Mouse (Mus musculus): ENCODE measurements around the gene Yod1. TPM values are rescaled to one million over a fixed set of nuclear protein-coding genes. Genes with fewer than 3 reads are reported as not detected.

Gene Yod1
- total RNA-seq (2021) = 8.7 and 9.9 TPM in 2 replicates
- long read RNA-seq, full-length matches to known transcripts = 3 of 8 reads
- long read RNA-seq, partial matches to known transcripts = 0 of 8 reads
- long read RNA-seq, other reads (novel, unspliced or antisense) = 5 of 8 reads

- peak; percentile 93 for DNase-seq
Observed at GRCm38 (mm10) chr1:130717291-130717871, at the start of gene Yod1. Gene Yod1 (plus strand): TSS chr1:130717327.

GRCm38 (mm10) chr1:130678551-130678950 is 38.6 kb upstream of the Yod1 start:
- DNase-seq = no peak

- no peak for DNase-seq
Observed at GRCm38 (mm10) chr1:130681075-130681474, 36.1 kb upstream of the Yod1 start.

GRCm38 (mm10) chr1:130681656-130682413 is 35.3 kb upstream of the Yod1 start:
- no peak for DNase-seq

- no peak for DNase-seq
Observed at GRCm38 (mm10) chr1:130683905-130684304, 33.2 kb upstream of the Yod1 start.

GRCm38 (mm10) chr1:130698601-130699000 is 18.5 kb upstream of the Yod1 start:
- no peak for DNase-seq

GRCm38 (mm10) chr1:130699937-130700633 is 17.0 kb upstream of the Yod1 start:
- peak; percentile 34 for DNase-seq

- DNase-seq = no peak
Observed at GRCm38 (mm10) chr1:130701976-130702375, 15.2 kb upstream of the Yod1 start.

GRCm38 (mm10) chr1:130703613-130704012 is 13.5 kb upstream of the Yod1 start:
- DNase-seq = no peak

- DNase-seq = no peak
Observed at GRCm38 (mm10) chr1:130710283-130711080, 6.6 kb upstream of the Yod1 start.

- no peak for DNase-seq
Observed at GRCm38 (mm10) chr1:130714046-130714445, 3.1 kb upstream of the Yod1 start.

GRCm38 (mm10) chr1:130715561-130716217 is 1.4 kb upstream of the Yod1 start, which contains the start of gene Gm29427:
Gene Gm29427 (minus strand): TSS chr1:130715799.
- DNase-seq = peak; percentile 89

- no peak for DNase-seq
Observed at GRCm38 (mm10) chr1:130716218-130716512, 962 bp upstream of the Yod1 start.

GRCm38 (mm10) chr1:130716513-130717290 is 425 bp upstream of the Yod1 start:
- peak; percentile 60 for DNase-seq

GRCm38 (mm10) chr1:130724206-130724605 is 7.1 kb downstream of the Yod1 start:
- no peak for DNase-seq

GRCm38 (mm10) chr1:130726396-130726795 is 9.3 kb downstream of the Yod1 start:
- no peak for DNase-seq

GRCm38 (mm10) chr1:130728070-130728469 is 10.9 kb downstream of the Yod1 start:
- no peak for DNase-seq

- no peak for DNase-seq
Observed at GRCm38 (mm10) chr1:130728708-130729107, 11.6 kb downstream of the Yod1 start.

GRCm38 (mm10) chr1:130729153-130729552 is 12.0 kb downstream of the Yod1 start, which contains the start of gene Pfkfb2:
Gene Pfkfb2 (minus strand): TSS chr1:130729253.
- no peak for DNase-seq

GRCm38 (mm10) chr1:130731741-130732337 is 14.7 kb downstream of the Yod1 start, which contains the start of gene AA986860:
Gene AA986860 (plus strand): TSS chr1:130731976.
- DNase-seq = peak; percentile 31

All from adrenal gland, postnatal 25 days (tissue).